Mouse (Mus musculus) heart, postnatal 25 days (tissue): ENCODE data around the gene Nup107. TPM values are rescaled to one million over a fixed set of nuclear protein-coding genes. Genes with fewer than 3 reads are reported as not detected.
A peak's percentile ranks its signal among the peaks of the same experiment; 100 is the strongest.
"Not testable (repeated sequence)": the region's sequence is repeated elsewhere in the genome, so short reads cannot be mapped to it uniquely, and the experiment has no call there.

Source experiments
- DNase-seq: peaks from one replicate; pipeline ENCODE4 v3.0.0; 2022; ENCODE audit warnings: low spot score
- intact Hi-C: fragments of 180-260 bp; cut with DNase I; formaldehyde crosslinking; loops from one replicate; pipeline ENCODE4 v1.15.1; 2025
- total RNA-seq, 2 experiments: library from RNA; stranded (reverse); gene quantifications; 2 replicates each; pipeline ENCODE4 v1.2.3; 2021

Gene Nup107
- total RNA-seq, 2 experiments from 2014 or later, result 7.3 to 8.6 TPM

DNA sequence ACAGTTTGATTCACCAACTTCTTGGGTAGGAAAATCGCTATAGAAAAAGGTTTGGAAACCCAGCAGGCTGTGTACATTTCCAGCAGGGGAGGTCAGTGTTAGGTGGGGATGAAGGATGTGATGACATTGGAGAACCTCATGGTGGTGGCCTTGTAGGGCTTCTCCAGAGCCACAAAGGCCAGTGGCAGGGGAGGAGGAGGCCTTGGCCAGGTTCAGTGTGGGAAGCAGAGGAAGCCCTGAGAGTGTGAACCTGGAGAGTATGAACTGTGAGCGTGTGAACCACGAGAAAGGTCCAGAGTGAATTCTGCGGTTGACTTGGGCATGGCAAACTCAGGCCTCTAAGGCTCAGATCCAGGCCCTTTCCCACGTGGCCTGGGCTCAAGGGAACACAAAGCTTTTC lies 63.9 kb downstream of the Nup107 start:
- DNase-seq, result no peak
- intact Hi-C loops, result no loop called here

GRCm38 (mm10) chr10:117727518-117728110 lies 64.9 kb downstream of the Nup107 start:
- intact Hi-C loops, result no loop called here
- DNase-seq, result no peak

- no peak for DNase-seq
- intact Hi-C loops, result no loop called here
Observed at GRCm38 (mm10) chr10:117726888-117727385, 65.6 kb downstream of the Nup107 start.

DNA sequence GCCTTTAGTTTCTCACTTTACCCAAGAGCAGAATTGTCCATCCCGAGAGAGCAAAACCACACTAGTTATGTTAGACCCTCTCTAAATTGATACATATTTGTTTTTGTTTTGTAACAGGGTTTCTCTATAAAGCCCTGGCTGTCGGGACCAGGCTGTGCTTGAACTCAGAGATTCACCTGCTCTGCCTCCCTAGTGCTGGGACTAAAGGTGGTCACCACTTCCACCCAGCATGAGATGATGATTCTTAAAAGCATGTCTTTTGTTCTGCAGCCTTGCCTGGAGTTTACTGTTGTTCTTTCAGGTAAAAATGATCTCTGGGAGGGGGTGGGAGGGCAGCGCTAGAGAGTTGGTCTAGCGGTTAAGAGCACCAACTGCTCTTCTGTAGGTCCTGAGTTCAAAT lies 66.2 kb downstream of the Nup107 start:
- DNase-seq, result no peak
- intact Hi-C loops, result no loop called here

- no peak for DNase-seq
- intact Hi-C loops, result no loop called here
Observed at GRCm38 (mm10) chr10:117725671-117726070, 66.8 kb downstream of the Nup107 start.

GRCm38 (mm10) chr10:117724804-117725361 lies 67.6 kb downstream of the Nup107 start:
- intact Hi-C loops, result no loop called here
- DNase-seq, result no peak

DNA sequence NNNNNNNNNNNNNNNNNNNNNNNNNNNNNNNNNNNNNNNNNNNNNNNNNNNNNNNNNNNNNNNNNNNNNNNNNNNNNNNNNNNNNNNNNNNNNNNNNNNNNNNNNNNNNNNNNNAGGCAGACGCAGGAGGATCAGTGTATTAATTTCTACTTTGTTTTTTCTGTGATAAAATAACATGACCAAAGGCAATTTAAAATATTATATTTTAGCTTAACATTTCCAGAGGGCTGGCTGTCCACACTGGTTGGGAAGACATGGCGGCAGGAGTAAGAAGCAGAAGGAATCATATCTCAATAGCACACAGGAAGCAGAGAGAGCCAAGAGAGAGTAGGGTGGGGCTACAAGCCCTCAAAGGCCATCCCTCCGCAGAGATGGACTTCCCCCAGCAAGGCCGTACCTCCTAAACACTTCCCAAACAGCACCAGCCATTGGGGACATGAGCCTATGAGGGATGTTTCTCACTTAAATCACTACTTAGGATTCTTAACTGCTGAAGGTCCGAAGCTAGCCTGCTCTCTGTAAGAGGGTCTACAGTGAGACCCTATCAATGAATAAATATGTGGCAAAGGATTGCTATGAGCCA lies 68.3 kb downstream of the Nup107 start:
- DNase-seq, result no peak
- intact Hi-C loops, result no loop called here

GRCm38 (mm10) chr10:117718161-117719119 lies 74.1 kb downstream of the Nup107 start:
- intact Hi-C loops, result no loop called here
- no peak for DNase-seq

DNA sequence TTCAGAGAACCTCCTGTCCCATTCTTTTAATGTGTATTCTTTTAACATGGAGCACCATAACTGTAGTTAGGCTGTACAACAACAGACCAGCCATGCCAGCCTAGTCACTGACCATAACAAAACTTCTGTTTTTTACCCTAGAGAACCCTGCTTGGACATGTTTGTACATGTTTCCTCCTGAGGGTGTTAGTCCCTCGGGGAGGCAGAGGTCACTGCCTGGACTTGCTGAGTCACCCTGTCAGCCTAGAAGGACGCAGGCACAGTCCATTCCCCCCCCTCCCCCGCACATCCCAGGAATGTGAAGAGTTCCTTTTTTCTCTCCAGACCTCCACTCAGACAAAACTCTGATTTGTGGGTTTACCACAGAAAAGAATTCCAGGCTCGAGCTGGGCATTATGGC lies 74.9 kb downstream of the Nup107 start:
- peak; percentile 18 for DNase-seq
- intact Hi-C loops, result no loop called here

DNA sequence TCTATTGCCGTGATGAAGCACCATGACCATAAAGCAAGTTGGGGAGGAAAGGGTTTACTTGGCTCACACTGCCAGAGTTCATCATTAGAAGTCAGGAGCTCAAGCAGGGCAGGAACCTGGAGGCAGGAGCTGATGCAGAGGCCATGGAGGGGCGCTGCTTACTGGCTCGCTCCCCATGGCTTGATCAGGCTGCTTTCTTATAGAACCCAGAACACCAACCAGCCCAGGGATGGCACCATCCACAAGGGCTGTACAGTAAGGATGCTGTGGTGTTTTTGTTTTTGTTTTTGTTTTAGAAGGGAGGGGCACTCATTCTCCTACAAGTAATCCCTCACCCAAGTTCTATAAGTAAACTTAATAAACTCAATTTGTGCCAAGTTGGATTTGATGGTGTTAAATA lies 75.8 kb downstream of the Nup107 start:
- DNase-seq, result no peak

DNA sequence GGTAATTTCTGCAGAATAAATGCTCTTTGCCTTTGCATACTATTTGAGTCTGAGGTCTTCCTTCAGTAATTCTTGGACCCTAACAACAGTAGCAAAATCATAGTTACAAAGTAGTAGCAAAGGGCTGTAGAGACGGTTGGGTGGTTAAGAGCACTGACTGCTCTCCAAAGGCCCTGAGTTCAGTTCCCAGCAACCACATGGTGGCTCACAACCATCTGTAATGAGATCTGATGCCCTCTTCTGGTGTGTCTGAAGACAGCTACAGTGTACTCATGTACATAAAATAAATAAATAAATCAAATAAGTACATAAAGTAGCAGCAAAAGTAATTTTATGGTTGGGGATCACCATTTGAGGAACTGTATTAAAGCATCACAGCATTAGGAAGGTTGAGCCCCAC lies 76.9 kb downstream of the Nup107 start:
- intact Hi-C loops, DNase-seq: not testable (repeated sequence)

More for the DNA sequence above, 75.8 kb downstream of the Nup107 start:
- intact Hi-C loops, result no loop called here

DNA sequence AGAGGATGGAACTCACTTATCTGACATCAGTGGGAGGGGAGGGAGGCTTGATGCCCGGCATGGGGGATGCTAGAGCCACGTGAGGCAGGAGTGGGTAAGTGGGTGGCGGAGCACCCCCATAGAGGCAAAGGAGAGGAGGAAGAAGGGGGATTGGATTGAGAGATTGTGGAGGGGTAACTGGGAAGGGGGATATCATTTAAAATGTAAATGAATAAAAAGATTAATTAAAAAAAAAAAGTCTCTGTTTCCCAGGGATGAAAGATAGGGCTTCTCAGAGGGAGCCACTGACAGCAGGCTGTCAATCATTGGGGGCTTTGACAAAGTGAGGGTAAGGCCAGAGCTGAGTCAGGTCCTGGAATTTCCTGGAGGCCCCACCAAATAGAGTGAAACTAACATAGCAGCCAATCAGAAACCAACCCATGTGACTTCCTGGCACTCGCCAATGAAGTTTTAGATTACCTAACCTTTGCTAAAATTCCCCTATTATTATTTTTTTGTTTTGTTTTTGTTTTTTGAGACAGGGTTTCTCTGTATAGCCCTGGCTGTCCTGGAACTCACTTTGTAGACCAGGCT lies 77.5 kb downstream of the Nup107 start:
- no peak for DNase-seq
- intact Hi-C loops, result no loop called here

GRCm38 (mm10) chr10:117714048-117714545 lies 78.4 kb downstream of the Nup107 start:
- DNase-seq, result no peak
- intact Hi-C loops, result no loop called here

- DNase-seq, result no peak
- intact Hi-C loops, result no loop called here
Observed at GRCm38 (mm10) chr10:117713466-117713865, 79.0 kb downstream of the Nup107 start.

GRCm38 (mm10) chr10:117712871-117713270 lies 79.6 kb downstream of the Nup107 start:
- intact Hi-C loops, result no loop called here
- no peak for DNase-seq

- intact Hi-C loops, result no loop called here
- DNase-seq, result no peak
Observed at GRCm38 (mm10) chr10:117712191-117712754, 80.2 kb downstream of the Nup107 start.

- no peak for DNase-seq
- intact Hi-C loops, result loop anchor here (2.0 kb wide), 1 partner anchor 33 kb away; no protein-coding TSS in a partner anchor
Observed at GRCm38 (mm10) chr10:117711408-117711807, 81.1 kb downstream of the Nup107 start.

- intact Hi-C loops, result loop anchor here (2.0 kb wide), 1 partner anchor 34 kb away; no protein-coding TSS in a partner anchor
- DNase-seq, result peak; percentile 84
Observed at GRCm38 (mm10) chr10:117710604-117711141, 81.8 kb downstream of the Nup107 start, which contains the start of gene Mdm2. Mdm2 (minus strand) TSS chr10:117710758.
